Mouse (Mus musculus) CH12.LX (cell line): Measurements from ENCODE around the gene Ostm1. TPM values are rescaled to one million over a fixed set of nuclear protein-coding genes. Genes with fewer than 3 reads are reported as not detected.

ENCODE experiments used
- DNase-seq: peaks from one replicate; pipeline ENCODE4 v3.0.0-alpha.2; 2013; ENCODE audit errors: extremely low read depth
- H3K27ac ChIP-seq: 2 replicates; pipeline ENCODE4 v1.5.1; 2012; ENCODE audit warnings: low read depth, mild to moderate bottlenecking, control low read depth, moderate library complexity; ENCODE audit not compliant: insufficient read depth
- H3K27me3 ChIP-seq: replicated peaks from 2 replicates; pipeline ENCODE3; 2012; ENCODE audit warnings: inconsistent platforms
- H3K36me3 ChIP-seq, 2 experiments: replicated peaks in 1 of 2; 2 replicates each; pipeline versions ENCODE3 to v1.6.1; 2012; ENCODE audit warnings: inconsistent platforms in 1 of 2, low read length in 1 of 2, mild to moderate bottlenecking in 1 of 2, mixed read lengths in 1 of 2, moderate library complexity in 1 of 2; ENCODE audit not compliant: control insufficient read depth in 1 of 2, insufficient read depth in 1 of 2
- H3K4me1 ChIP-seq, 2 experiments: 2 replicates each; pipeline ENCODE4 v1.6.1; 2012; ENCODE audit warnings: inconsistent platforms in 1 of 2, moderate library complexity in 1 of 2; ENCODE audit not compliant: insufficient read depth in 2 of 2, control insufficient read depth in 1 of 2
- H3K4me2 ChIP-seq: 2 replicates; pipeline ENCODE4 v1.6.1; 2012; ENCODE audit warnings: low read depth, mild to moderate bottlenecking, control low read depth; ENCODE audit not compliant: poor library complexity, insufficient read depth, severe bottlenecking
- H3K4me3 ChIP-seq, 3 experiments: fragments of 150-350 bp in 1 of 3; sonication (generic) in 1 of 3; replicated peaks in 1 of 3; 2 replicates each; pipeline versions ENCODE3 to v1.5.1; 2011 to 2012; ENCODE audit warnings: low read depth in 2 of 3, low read length in 2 of 3, mild to moderate bottlenecking in 2 of 3, moderate library complexity in 2 of 3, control low read depth in 1 of 3, improper control_type of control experiment in 1 of 3, inconsistent platforms in 1 of 3, mixed read lengths in 1 of 3; ENCODE audit not compliant: poor library complexity in 1 of 3
- H3K79me2 ChIP-seq: replicated peaks from 2 replicates; pipeline ENCODE4 v1.6.1; 2012; ENCODE audit warnings: mild to moderate bottlenecking, moderate library complexity; ENCODE audit not compliant: control insufficient read depth, poor library complexity, insufficient read depth, severe bottlenecking; ENCODE audit errors: extremely low read depth
- H3K9ac ChIP-seq: 2 replicates; pipeline ENCODE4 v1.6.1; 2012; ENCODE audit warnings: low read depth, mild to moderate bottlenecking, control low read depth, moderate library complexity; ENCODE audit not compliant: insufficient read depth
- H3K9me3 ChIP-seq: replicated peaks from 2 replicates; pipeline ENCODE3; 2012; ENCODE audit warnings: low read length, inconsistent platforms, mixed read lengths
- CHD1 ChIP-seq: IDR thresholded peaks from 2 replicates; pipeline ENCODE4 v1.6.1; 2012; ENCODE audit warnings: low read depth, low read length, improper control_type of control experiment, inconsistent platforms
- CTCF ChIP-seq, 2 experiments: IDR thresholded peaks in 1 of 2; conservative IDR thresholded peaks in 1 of 2; 2 replicates each; pipeline ENCODE4 v1.5.1; 2011 to 2012; ENCODE audit warnings: low read depth in 2 of 2, low read length in 2 of 2, improper control_type of control experiment in 1 of 2, inconsistent platforms in 1 of 2, mild to moderate bottlenecking in 1 of 2, moderate library complexity in 1 of 2
- E2F4 ChIP-seq: IDR thresholded peaks from 2 replicates; pipeline ENCODE4 v1.6.1; 2011; ENCODE audit warnings: low read depth, low read length, improper control_type of control experiment; ENCODE audit not compliant: insufficient replicate concordance
- ELF1 ChIP-seq: IDR thresholded peaks from 2 replicates; pipeline ENCODE4 v1.6.1; 2014; ENCODE audit warnings: low read depth, mild to moderate bottlenecking, inconsistent platforms, low read length, improper control_type of control experiment
- JUND ChIP-seq: conservative IDR thresholded peaks from 2 replicates; pipeline ENCODE4 v1.6.1; 2011; ENCODE audit warnings: low read depth, low read length, improper control_type of control experiment
- KAT2A ChIP-seq: IDR thresholded peaks from 2 replicates; pipeline ENCODE4 v1.6.1; 2012; ENCODE audit warnings: low read length, improper control_type of control experiment, inconsistent platforms; ENCODE audit not compliant: insufficient replicate concordance
- MAFK ChIP-seq: IDR thresholded peaks from 2 replicates; pipeline ENCODE4 v1.6.1; 2011; ENCODE audit warnings: low read length, improper control_type of control experiment; ENCODE audit not compliant: insufficient replicate concordance
- MAZ ChIP-seq: IDR thresholded peaks from 2 replicates; pipeline ENCODE4 v1.6.1; 2012; ENCODE audit warnings: low read depth, mild to moderate bottlenecking, inconsistent platforms, low read length, improper control_type of control experiment, moderate library complexity
- PAX5 ChIP-seq: IDR thresholded peaks from 2 replicates; pipeline ENCODE4 v1.6.1; 2012; ENCODE audit warnings: low read length, inconsistent platforms, mixed read lengths
- POLR2A ChIP-seq: IDR thresholded peaks from 2 replicates; pipeline ENCODE4 v1.6.1; 2011; ENCODE audit warnings: low read depth, mild to moderate bottlenecking, improper control_type of control experiment, low read length
- POLR2AphosphoS2 ChIP-seq: IDR thresholded peaks from 2 replicates; pipeline ENCODE4 v1.6.1; 2011; ENCODE audit warnings: low read depth, low read length, improper control_type of control experiment
- TBP ChIP-seq: conservative IDR thresholded peaks from 2 replicates; pipeline ENCODE4 v1.6.1; 2011; ENCODE audit warnings: low read depth, low read length, improper control_type of control experiment
- TCF12 ChIP-seq: IDR thresholded peaks from 2 replicates; pipeline ENCODE4 v1.6.1; 2014; ENCODE audit warnings: low read depth, mild to moderate bottlenecking, inconsistent platforms, low read length, improper control_type of control experiment
- UBTF ChIP-seq: IDR thresholded peaks from 2 replicates; pipeline ENCODE4 v1.6.1; 2012; ENCODE audit warnings: low read depth, mild to moderate bottlenecking, inconsistent platforms, low read length, improper control_type of control experiment, moderate library complexity
- USF1 ChIP-seq: IDR thresholded peaks from 2 replicates; pipeline ENCODE4 v1.6.1; 2014; ENCODE audit warnings: low read depth, mild to moderate bottlenecking, inconsistent platforms, low read length, improper control_type of control experiment
- ZKSCAN1 ChIP-seq: IDR thresholded peaks from 2 replicates; pipeline ENCODE4 v1.6.1; 2012; ENCODE audit warnings: low read depth, inconsistent platforms, low read length, improper control_type of control experiment, borderline replicate concordance
- ZMIZ1 ChIP-seq: IDR thresholded peaks from 2 replicates; pipeline ENCODE4 v1.6.1; 2012; ENCODE audit warnings: low read depth, mild to moderate bottlenecking, inconsistent platforms, low read length, improper control_type of control experiment
- dilution Hi-C: fragments of 300-500 bp; cut with MboI; formaldehyde crosslinking; loops from 2 replicates; pipeline ENCODE4 v1.14.3; 2020; ENCODE audit warnings: low sequenced_read_pairs; ENCODE audit not compliant: extremely low pct_unique_long_range_greater_than_20kb, extremely low pct_ligation_motif_present
- in situ Hi-C: fragments of 300-500 bp; cut with MboI; formaldehyde crosslinking; loops from 3 replicates; pipeline ENCODE4 v1.14.3; 2019; ENCODE audit warnings: low sequenced_read_pairs, low pct_ligation_motif_present, low pct_unique_long_range_greater_than_20kb, mixed read lengths
- polyA plus RNA-seq: library from polyadenylated mRNA; unstranded; fragments of >175 nt; gene quantifications from 2 replicates; pipeline ENCODE4 v1.2.1, GENCODE M21; 2012; ENCODE audit warnings: low read depth; ENCODE audit not compliant: insufficient read length
- total RNA-seq, 2 experiments: library from RNA; depleted of rRNA; stranded (reverse); fragments of 300-350 nt in 1 of 2; fragments of >200 nt in 1 of 2; gene quantifications; 2 replicates each; pipeline ENCODE4 v1.2.3; 2012 to 2014

Ostm1 gene
- total and polyA plus RNA-seq, 3 experiments = 19.4 to 30.2 (median 19.4) TPM

DNA sequence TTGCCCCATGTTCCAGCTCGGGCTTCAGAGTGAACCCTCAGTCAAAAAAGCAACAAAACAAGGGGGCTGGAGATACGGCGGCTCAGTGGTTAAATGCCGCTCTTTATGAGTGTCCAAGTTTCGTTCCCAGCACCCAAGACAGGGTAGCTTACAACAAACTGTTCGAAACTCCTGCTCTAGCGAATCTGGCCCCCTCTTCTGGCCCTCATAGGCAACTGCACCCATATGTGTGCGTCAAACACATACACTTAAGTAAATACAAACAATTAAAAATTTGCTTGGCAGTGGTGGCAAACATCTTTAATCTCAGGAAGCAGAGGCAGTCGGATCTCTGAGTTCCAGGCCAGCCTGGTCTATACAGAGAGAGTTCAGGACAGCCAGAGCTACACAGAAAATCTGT lies 60.0 kb downstream of the Ostm1 start:
- H3K36me3 ChIP-seq = no peaks in the 10 kb centered on the region
- DNase-seq = no peak
- no peak overlapping the region for H3K4me3 ChIP-seq
- H3K27ac ChIP-seq = no peak overlapping the region
- no peaks in the 10 kb centered on the region for H3K9me3 ChIP-seq
- in situ Hi-C loops = no loop called here
- no peak overlapping the region for H3K9ac ChIP-seq
- H3K27me3 ChIP-seq = no peaks in the 10 kb centered on the region
- TF ChIP-seq UBTF = no peak
- TF ChIP-seq CTCF (conservative IDR thresholded peaks at IDR 0.05 in 1 of 2, IDR thresholded peaks at IDR 0.05 in 1 of 2; ENCODE audit: low read depth in 2 of 2, low read length in 2 of 2) = peak in 1 of 2 experiments; percentile 16; a peak in 2 of 4 replicates
- H3K4me1 ChIP-seq = peaks cover 0 to 3% of the 10 kb centered on the region in 2 experiments; a peak in 1 of 4 replicates
- H3K4me2 ChIP-seq = no peak overlapping the region
- dilution Hi-C loops = no loop called here
- H3K79me2 ChIP-seq = no peaks in the 10 kb centered on the region

DNA sequence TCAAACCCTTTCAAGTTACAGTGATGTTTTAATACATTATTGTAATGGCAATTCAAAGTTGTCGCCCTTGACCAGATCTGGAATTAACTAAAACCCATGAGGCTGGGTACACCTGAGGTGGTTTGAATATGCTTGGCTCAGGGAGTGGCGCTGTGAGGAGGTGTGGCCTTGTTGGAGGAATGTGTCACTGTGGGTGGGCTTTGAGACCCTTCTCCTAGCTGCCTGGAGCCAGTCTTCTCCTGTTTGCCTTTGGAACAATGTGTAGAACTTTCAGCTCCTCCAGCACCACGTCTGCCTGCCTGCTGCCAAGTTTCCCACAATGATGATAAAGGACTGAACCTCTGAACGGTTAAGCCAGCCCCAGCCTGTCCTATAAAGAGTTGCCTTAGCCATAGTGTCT lies 62.7 kb downstream of the Ostm1 start:
- Histone ChIP-seq H3K9me3 (no peaks in the 10 kb centered on the region), H3K4me1 (peaks cover 0 to 3% of the 10 kb centered on the region in 2 experiments; a peak in 1 of 4 replicates), H3K27me3 (no peaks in the 10 kb centered on the region), H3K36me3 (no peaks in the 10 kb centered on the region), H3K4me2 (no peak overlapping the region), H3K27ac (no peak overlapping the region), H3K79me2 (no peaks in the 10 kb centered on the region), H3K4me3 (no peak overlapping the region), H3K9ac (no peak overlapping the region)
- dilution Hi-C loops = no loop called here
- no peak for DNase-seq
- in situ Hi-C loops = no loop called here
- TF ChIP-seq JUND (no peak), ZKSCAN1 (no peak), E2F4 (no peak), CHD1 (no peak), UBTF (no peak), MAFK (no peak)

- dilution Hi-C loops (no loop called here), in situ Hi-C loops (no loop called here)
- TF ChIP-seq UBTF = no peak
- no peaks in the 10 kb centered on the region for H3K36me3 ChIP-seq
- DNase-seq = no peak
- no peak overlapping the region for H3K4me2 ChIP-seq
- no peaks in the 10 kb centered on the region for H3K27me3 ChIP-seq
- H3K4me1 ChIP-seq = no peaks in the 10 kb centered on the region
- no peaks in the 10 kb centered on the region for H3K79me2 ChIP-seq
- no peak overlapping the region for H3K9ac ChIP-seq
- H3K27ac ChIP-seq = no peak overlapping the region
- no peak overlapping the region for H3K4me3 ChIP-seq
- H3K9me3 ChIP-seq = peaks cover 6% of the 10 kb centered on the region
Measured at GRCm38 (mm10) chr10:42661916-42662315, 78.3 kb downstream of the Ostm1 start.

GRCm38 (mm10) chr10:42669970-42670369 lies 86.3 kb downstream of the Ostm1 start:
- no peak for TF ChIP-seq POLR2AphosphoS2
- no peak for TF ChIP-seq UBTF
- no peak for TF ChIP-seq POLR2A
- TF ChIP-seq ELF1 = no peak
- TF ChIP-seq ZMIZ1 = no peak
- TF ChIP-seq TCF12 = no peak
- TF ChIP-seq MAZ = no peak
- TF ChIP-seq KAT2A = no peak
- no peak for TF ChIP-seq TBP
- no peak for TF ChIP-seq JUND
- TF ChIP-seq USF1 = no peak
- TF ChIP-seq ZKSCAN1 = no peak
- no peak for TF ChIP-seq PAX5
- dilution Hi-C loops (no loop called here), in situ Hi-C loops (no loop called here)
- Histone ChIP-seq H3K79me2 (no peaks in the 10 kb centered on the region), H3K27ac (no peak overlapping the region), H3K4me2 (no peak overlapping the region), H3K36me3 (no peaks in the 10 kb centered on the region), H3K4me3 (no peak overlapping the region), H3K27me3 (no peaks in the 10 kb centered on the region), H3K4me1 (peaks cover 0 to 2% of the 10 kb centered on the region in 2 experiments; a peak in 1 of 4 replicates), H3K9ac (no peak overlapping the region), H3K9me3 (peaks cover 13% of the 10 kb centered on the region)
- DNase-seq = no peak
